Mouse (Mus musculus) 416B (cell line): ENCODE data around the gene Ccdc91.

ENCODE experiments used
- DNase-seq: peaks from one replicate; pipeline ENCODE4 v3.0.0; 2011; ENCODE audit warnings: low read depth

Ccdc91 gene

GRCm38 (mm10) chr6:147573137-147573536 lies 97.5 kb downstream of the Ccdc91 start:
- DNase-seq: no peak

GRCm38 (mm10) chr6:147574454-147575182 lies 99.0 kb downstream of the Ccdc91 start:
- no peak for DNase-seq

- DNase-seq: no peak
These were observed 99.7 kb downstream of the Ccdc91 start for GRCm38 (mm10) chr6:147575183-147575784.

- DNase-seq: no peak
These were observed 112.0 kb downstream of the Ccdc91 start for GRCm38 (mm10) chr6:147587675-147588074.

GRCm38 (mm10) chr6:147606666-147607065 lies 131.0 kb downstream of the Ccdc91 start:
- no peak for DNase-seq

- no peak for DNase-seq
These were observed 132.0 kb downstream of the Ccdc91 start for GRCm38 (mm10) chr6:147607613-147608012.

- DNase-seq: no peak
These were observed 139.7 kb downstream of the Ccdc91 start for GRCm38 (mm10) chr6:147615306-147615705.

GRCm38 (mm10) chr6:147623142-147623541 lies 147.5 kb downstream of the Ccdc91 start:
- DNase-seq: no peak

- DNase-seq: no peak
These were observed 160.8 kb downstream of the Ccdc91 start for GRCm38 (mm10) chr6:147636464-147636863.

GRCm38 (mm10) chr6:147643875-147644274 lies 168.2 kb downstream of the Ccdc91 start:
- DNase-seq: no peak

- DNase-seq: no peak
These were observed 168.8 kb downstream of the Ccdc91 start for GRCm38 (mm10) chr6:147644391-147644790.

GRCm38 (mm10) chr6:147646401-147646968 lies 170.9 kb downstream of the Ccdc91 start:
- no peak for DNase-seq

- DNase-seq: no peak
These were observed 182.4 kb downstream of the Ccdc91 start for GRCm38 (mm10) chr6:147658025-147658424.

GRCm38 (mm10) chr6:147660718-147661117 lies 185.1 kb downstream of the Ccdc91 start:
- no peak for DNase-seq

- DNase-seq: peak; percentile 65
These were observed 186.2 kb downstream of the Ccdc91 start for GRCm38 (mm10) chr6:147661841-147662240.

- DNase-seq: no peak
These were observed 187.0 kb downstream of the Ccdc91 start for GRCm38 (mm10) chr6:147662610-147663009.

- DNase-seq: peak; percentile 86
These were observed 188.7 kb downstream of the Ccdc91 start for GRCm38 (mm10) chr6:147664339-147664738.

GRCm38 (mm10) chr6:147671366-147671765 lies 195.7 kb downstream of the Ccdc91 start:
- no peak for DNase-seq

- no peak for DNase-seq
These were observed 196.9 kb downstream of the Ccdc91 start for GRCm38 (mm10) chr6:147672481-147672880.

- no peak for DNase-seq
These were observed 199.6 kb downstream of the Ccdc91 start for GRCm38 (mm10) chr6:147675022-147675733.

GRCm38 (mm10) chr6:147676214-147676613 lies 200.6 kb downstream of the Ccdc91 start:
- no peak for DNase-seq
